Mouse (Mus musculus) embryonic facial prominence, embryonic 15.5 days (tissue): Measurements from ENCODE around the gene Ptpa. TPM values are rescaled to one million over a fixed set of nuclear protein-coding genes. Genes with fewer than 3 reads are reported as not detected.

Source experiments
- ATAC-seq: fragments of 200-750 bp; cut with Nextera tagmentation; 2 replicates; pipeline ENCODE4 v1.8.0; 2017; ENCODE audit warnings: low read depth, moderate TSS enrichment; ENCODE audit not compliant: insufficient number of reproducible peaks, low FRiP score, low TSS enrichment
- H3K27ac ChIP-seq: fragments of 300-500 bp; sonication (generic); replicated peaks from 2 replicates; pipeline ENCODE4 v1.5.1; 2015; ENCODE audit warnings: mild to moderate bottlenecking, inconsistent platforms
- H3K27me3 ChIP-seq: fragments of 300-500 bp; sonication (generic); 2 replicates; pipeline ENCODE4 v1.6.1; 2015; ENCODE audit warnings: inconsistent platforms
- H3K36me3 ChIP-seq: fragments of 300-500 bp; sonication (generic); 2 replicates; pipeline ENCODE4 v1.6.1; 2015; ENCODE audit warnings: mild to moderate bottlenecking, inconsistent platforms
- H3K4me1 ChIP-seq: fragments of 300-500 bp; sonication (generic); 2 replicates; pipeline ENCODE4 v1.6.1; 2015; ENCODE audit warnings: inconsistent platforms
- H3K4me2 ChIP-seq: fragments of 300-500 bp; sonication (generic); replicated peaks from 2 replicates; pipeline ENCODE4 v1.6.1; 2015; ENCODE audit warnings: mild to moderate bottlenecking, inconsistent platforms
- H3K4me3 ChIP-seq: fragments of 300-500 bp; sonication (generic); replicated peaks from 2 replicates; pipeline ENCODE4 v1.5.1; 2015; ENCODE audit warnings: mild to moderate bottlenecking, inconsistent platforms
- H3K9ac ChIP-seq: fragments of 300-500 bp; sonication (generic); 2 replicates; pipeline ENCODE4 v1.6.1; 2015; ENCODE audit warnings: inconsistent platforms
- H3K9me3 ChIP-seq: fragments of 300-500 bp; sonication (generic); replicated peaks from 2 replicates; pipeline ENCODE4 v1.6.1; 2016; ENCODE audit warnings: inconsistent platforms
- WGBS: fragments of 180-500 bp; shearing (Covaris S2); methylation state at CpG from one replicate; pipeline ENCODE4 v1.1.7; 2015; 5-methylcytosine and 5-hydroxymethylcytosine counted together
- microRNA-seq: library from miRNA; unstranded; fragments of <30 nt; microRNA quantifications from one replicate; pipeline ENCODE4, GENCODE M21; 2016; ENCODE audit warnings: borderline number of aligned reads
- polyA plus RNA-seq: library from polyadenylated mRNA; unstranded; fragments of >200 nt; fragmentation: Nextera tagmentation; extraction: Ambion mirVana; gene quantifications from 2 replicates; pipeline ENCODE4 v1.2.1, GENCODE M21; 2015

Ptpa gene
- polyA plus RNA-seq, 1 experiment from 2014 or later = 146 TPM

DNA sequence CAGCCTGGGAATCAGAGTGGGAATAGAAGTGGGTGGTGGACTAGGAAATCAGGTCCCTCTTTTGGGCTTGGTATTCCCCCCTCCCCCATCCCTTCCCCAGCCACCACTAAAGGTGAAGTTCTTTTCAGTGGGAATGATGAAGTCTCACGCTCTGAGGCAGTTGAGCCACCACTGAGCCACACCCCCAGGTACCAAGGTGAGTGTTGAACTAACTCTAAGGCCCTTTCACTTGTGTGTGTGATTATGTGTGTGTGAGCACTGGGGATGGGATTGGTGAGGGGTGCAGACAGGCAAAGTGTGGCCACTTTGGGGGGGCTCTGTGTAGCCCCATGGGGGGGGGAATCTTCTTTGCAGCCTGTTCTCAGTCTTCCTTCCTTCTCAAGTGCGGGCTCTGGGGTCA is 60.4 kb downstream of the Ptpa start:
- Histone ChIP-seq H3K9me3 (no peaks in the 10 kb centered on the region), H3K4me3 (no peak overlapping the region), H3K4me2 (no peak overlapping the region), H3K36me3 (no peaks in the 10 kb centered on the region), H3K27ac (no peak overlapping the region), H3K9ac (no peak overlapping the region), H3K4me1 (peaks cover 14% of the 10 kb centered on the region), H3K27me3 (no peaks in the 10 kb centered on the region)
- no peak for ATAC-seq
- WGBS = 77% methylated on average over 2 of the region's 2 CpGs

DNA sequence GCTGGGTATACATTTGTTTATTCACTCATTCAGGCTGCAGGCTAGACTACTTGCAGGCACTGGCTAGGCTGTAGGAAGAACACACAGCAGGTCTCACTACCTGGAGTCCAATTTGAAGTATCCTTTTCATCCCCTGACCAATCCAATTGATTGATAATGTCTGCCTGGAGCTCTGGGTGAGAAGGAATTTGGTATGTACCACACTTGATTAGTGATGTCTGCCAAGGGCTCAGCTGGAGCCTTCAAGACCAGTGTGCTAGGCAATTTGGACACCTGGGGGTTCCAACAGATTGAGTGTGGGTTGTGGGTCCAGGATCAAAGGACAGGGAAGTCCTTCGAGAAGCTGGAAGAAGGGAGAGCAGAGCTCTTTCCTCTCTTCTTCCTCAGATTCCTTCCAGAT is 62.7 kb downstream of the Ptpa start:
- Histone ChIP-seq H3K36me3 (no peaks in the 10 kb centered on the region), H3K9ac (no peak overlapping the region), H3K27me3 (no peaks in the 10 kb centered on the region), H3K4me2 (no peak overlapping the region), H3K9me3 (no peaks in the 10 kb centered on the region), H3K27ac (no peak overlapping the region), H3K4me3 (no peak overlapping the region), H3K4me1 (peaks cover 9% of the 10 kb centered on the region)
- WGBS = 61% methylated on average over 1 of the region's 1 CpGs
- no peak for ATAC-seq

DNA sequence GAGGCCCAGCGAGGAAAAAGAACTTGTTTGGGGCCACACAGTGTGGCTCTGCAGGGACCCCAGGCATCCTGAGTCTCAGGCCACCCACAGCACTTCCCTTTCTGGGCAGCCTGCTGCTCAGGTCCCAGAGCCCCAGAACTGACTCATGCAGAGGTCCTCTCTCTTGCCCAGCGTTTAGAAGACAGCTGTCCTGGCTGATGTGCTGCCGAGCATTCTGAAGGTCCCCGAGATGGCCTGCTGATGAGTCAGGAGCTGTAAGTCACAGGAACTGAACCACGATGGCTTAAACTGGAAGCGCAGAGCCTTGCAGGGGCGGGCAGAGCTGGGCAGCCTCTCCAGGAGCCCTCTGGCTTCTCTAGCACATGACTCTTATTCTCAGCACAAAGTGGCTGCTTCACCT is 71.8 kb downstream of the Ptpa start:
- ATAC-seq = no peak
- H3K9ac ChIP-seq = no peak overlapping the region
- H3K36me3 ChIP-seq = no peaks in the 10 kb centered on the region
- 26% methylated on average over 7 of the region's 7 CpGs for WGBS
- no peak overlapping the region for H3K4me2 ChIP-seq
- H3K27me3 ChIP-seq = no peaks in the 10 kb centered on the region
- H3K4me3 ChIP-seq = no peak overlapping the region
- H3K9me3 ChIP-seq = no peaks in the 10 kb centered on the region
- peaks cover 10% of the 10 kb centered on the region; the same call in 1 of the 2 replicates for H3K4me1 ChIP-seq
- H3K27ac ChIP-seq = peak overlapping the region; percentile 4; the same call in 1 of the 2 replicates

DNA sequence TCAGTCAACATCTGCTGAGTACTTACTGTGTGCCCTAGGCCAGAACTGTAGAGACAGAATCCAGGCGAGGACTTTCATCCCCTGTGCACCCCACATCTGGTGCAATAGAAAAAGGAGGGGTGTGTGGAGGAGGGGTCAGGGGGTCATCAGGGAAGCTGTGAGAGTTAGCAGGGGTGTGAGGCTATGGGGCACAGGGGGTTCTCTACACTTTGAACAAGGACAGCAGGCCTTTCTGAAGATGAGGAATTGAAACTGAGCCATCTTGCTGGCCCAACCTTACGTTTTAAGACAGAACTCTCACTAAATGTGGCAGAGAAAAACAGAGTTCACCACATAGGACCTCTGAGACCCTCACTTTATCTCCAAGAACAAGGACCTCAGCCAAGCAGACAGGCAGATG is 74.5 kb downstream of the Ptpa start:
- no peak overlapping the region for H3K27ac ChIP-seq
- H3K4me2 ChIP-seq = no peak overlapping the region
- WGBS = 62% methylated on average over 2 of the region's 2 CpGs
- H3K4me3 ChIP-seq = no peak overlapping the region
- no peak overlapping the region for H3K9ac ChIP-seq
- H3K9me3 ChIP-seq = no peaks in the 10 kb centered on the region
- ATAC-seq = no peak
- H3K4me1 ChIP-seq = peaks cover 10% of the 10 kb centered on the region; the same call in 1 of the 2 replicates
- no peaks in the 10 kb centered on the region for H3K36me3 ChIP-seq
- H3K27me3 ChIP-seq = no peaks in the 10 kb centered on the region

DNA sequence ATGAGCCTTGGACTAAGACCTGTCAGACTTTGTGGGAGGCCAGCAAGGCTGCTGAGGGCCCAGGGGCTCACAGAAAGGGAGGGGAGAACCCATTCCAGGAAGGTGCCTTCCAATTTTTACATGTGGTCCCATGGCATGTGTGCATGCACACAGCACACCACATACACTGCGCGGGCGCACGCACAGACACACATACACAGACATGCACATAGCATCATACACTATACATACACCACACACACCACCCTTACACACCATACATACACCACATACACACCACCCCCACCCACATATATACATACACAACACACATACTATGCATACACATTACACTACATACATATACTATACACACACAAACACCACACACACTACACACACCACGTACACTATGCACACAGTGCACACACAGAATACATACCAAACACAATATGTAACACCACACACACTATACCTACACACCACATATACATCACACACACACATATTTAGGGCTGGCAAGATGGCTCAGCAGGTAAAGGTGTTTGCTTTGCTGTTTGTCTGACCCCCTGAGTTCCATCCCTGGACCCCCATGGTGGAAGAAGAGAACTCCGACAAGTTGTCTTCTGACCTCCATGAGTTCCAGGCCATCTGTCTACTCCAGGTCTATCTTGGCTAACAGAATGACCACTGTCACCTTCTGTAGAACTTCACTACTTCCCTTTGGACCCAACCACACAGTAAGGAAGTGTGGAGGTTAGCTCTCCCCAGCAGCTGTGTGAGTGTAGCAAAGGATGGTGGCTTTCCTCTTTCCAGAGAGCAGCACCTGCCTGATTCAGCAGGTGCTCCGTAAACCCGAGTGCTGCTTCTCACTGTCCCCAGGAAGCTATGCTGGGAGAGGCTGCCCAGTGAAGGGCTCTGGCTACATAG is 79.4 kb downstream of the Ptpa start:
- Histone ChIP-seq H3K27ac (no peak overlapping the region), H3K9me3 (no peaks in the 10 kb centered on the region), H3K4me3 (peak overlapping the region; percentile 37; the same call in 1 of the 2 replicates), H3K27me3 (no peaks in the 10 kb centered on the region), H3K4me1 (peaks cover 7% of the 10 kb centered on the region), H3K4me2 (peak overlapping the region; percentile 58; the same call in 1 of the 2 replicates), H3K9ac (no peak overlapping the region; the same call in 1 of the 2 replicates), H3K36me3 (no peaks in the 10 kb centered on the region)
- ATAC-seq = 0 out of 2 replicates have a peak, but pooled peaks have one; percentile 25
- WGBS = 76% methylated on average over 8 of the region's 8 CpGs

DNA sequence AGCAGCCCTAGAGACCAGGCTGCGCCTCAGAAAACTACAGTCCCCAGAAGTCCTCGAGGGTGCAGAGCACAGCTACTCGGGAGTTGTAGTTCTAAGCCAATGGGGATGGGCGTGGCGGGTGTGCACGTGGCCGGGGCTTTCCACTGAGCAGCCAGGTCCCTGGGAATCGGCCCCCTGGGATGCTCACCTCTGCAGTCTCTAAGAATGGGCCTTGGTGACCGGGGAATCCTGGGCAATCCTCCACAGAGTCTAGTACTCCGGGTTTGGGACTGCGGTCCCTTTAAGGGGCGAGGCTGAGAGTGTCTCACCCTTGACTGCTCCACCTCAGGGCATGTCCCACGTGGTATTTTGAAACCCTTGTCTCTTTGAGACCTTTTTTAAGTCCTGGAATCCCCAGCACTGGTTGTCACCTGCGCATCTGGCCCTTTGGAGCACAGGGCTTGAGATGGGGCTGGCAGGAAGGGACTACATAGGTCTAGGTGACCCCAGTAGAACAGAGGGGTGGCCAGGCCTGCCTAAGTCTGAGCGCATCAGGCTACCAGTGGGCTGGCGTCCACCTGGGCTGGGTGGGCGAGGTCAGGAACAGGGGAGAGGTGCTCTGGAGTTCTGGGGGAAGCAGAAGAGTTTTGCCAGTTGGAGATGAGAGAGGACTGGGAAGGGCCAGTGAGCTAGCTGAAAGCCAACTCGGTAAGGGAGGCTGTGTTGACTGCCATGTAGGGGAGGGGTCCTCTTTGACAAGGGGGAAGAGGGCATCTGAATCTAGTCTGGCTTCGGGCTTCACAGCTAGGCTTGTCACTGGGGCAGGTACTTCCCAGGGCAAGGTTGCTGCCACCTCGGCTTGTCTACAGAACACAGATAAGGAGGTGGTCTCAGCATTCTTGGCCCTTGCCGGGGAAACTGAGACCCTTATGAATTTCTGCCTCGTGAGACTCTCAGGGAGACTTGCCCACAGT is 80.3 kb downstream of the Ptpa start:
- WGBS = 24% methylated on average over 22 of the region's 22 CpGs

More for the DNA sequence above, 80.3 kb downstream of the Ptpa start:
- H3K4me2 ChIP-seq = peak overlapping the region; percentile 58
- no peaks in the 10 kb centered on the region for H3K36me3 ChIP-seq
- peak; percentile 89 for ATAC-seq
- H3K27me3 ChIP-seq = no peaks in the 10 kb centered on the region
- H3K27ac ChIP-seq = peak overlapping the region; percentile 17; the same call in 1 of the 2 replicates
- H3K9ac ChIP-seq = no peak overlapping the region; the same call in 1 of the 2 replicates
- H3K4me1 ChIP-seq = peaks cover 7% of the 10 kb centered on the region
- H3K4me3 ChIP-seq = peak overlapping the region; percentile 37
- no peaks in the 10 kb centered on the region for H3K9me3 ChIP-seq

Small RNAs within 50 kb of the gene (microRNA-seq; reads per million reads assigned to microRNA genes)
- gene Gm47292 = not detected

Other genes with a start within 250 kb of the Ptpa start
- 17.7 and 18.9 TPM in 2 replicates for gene Endog, start 244.5 kb upstream of the Ptpa start, polyA plus RNA-seq
- gene Spout1, start 237.6 kb upstream of the Ptpa start, polyA plus RNA-seq = 75.8 and 77.2 TPM in 2 replicates
- 14.7 and 15.5 TPM in 2 replicates for gene Kyat1, start 210.2 kb upstream of the Ptpa start, polyA plus RNA-seq
- 41.1 and 42.9 TPM in 2 replicates for gene Lrrc8a, start 178.3 kb upstream of the Ptpa start, polyA plus RNA-seq
- 0.09 and 0.16 TPM in 2 replicates for gene Gm28035, start 175.5 kb upstream of the Ptpa start, polyA plus RNA-seq
- 5.0 and 6.0 TPM in 2 replicates for gene Phyhd1, start 149.8 kb upstream of the Ptpa start, polyA plus RNA-seq
- gene Gm28038, start 135.0 kb upstream of the Ptpa start, polyA plus RNA-seq = not detected in 2 replicates
- gene Dolk, start 129.7 kb upstream of the Ptpa start, polyA plus RNA-seq = 31.4 and 31.7 TPM in 2 replicates
- 29.0 and 34.3 TPM in 2 replicates for gene Nup188, start 129.6 kb upstream of the Ptpa start, polyA plus RNA-seq
- gene Sh3glb2, start 56.7 kb upstream of the Ptpa start, polyA plus RNA-seq = 106 and 114 TPM in 2 replicates
- gene Miga2, start 51.8 kb upstream of the Ptpa start, polyA plus RNA-seq = 21.8 and 22.9 TPM in 2 replicates
- gene Dolpp1, start 23.8 kb upstream of the Ptpa start, polyA plus RNA-seq = 34.6 and 34.7 TPM in 2 replicates
- 29.4 and 32.1 TPM in 2 replicates for gene Crat, start 226 bp upstream of the Ptpa start, polyA plus RNA-seq
- 2.2 and 3.0 TPM in 2 replicates for gene Ier5l, start 58.2 kb downstream of the Ptpa start, polyA plus RNA-seq
- gene Cstad, start 179.0 kb downstream of the Ptpa start, polyA plus RNA-seq = 1.8 and 3.2 TPM in 2 replicates